Mouse (Mus musculus): ENCODE measurements around the gene Gpc5.

DNA sequence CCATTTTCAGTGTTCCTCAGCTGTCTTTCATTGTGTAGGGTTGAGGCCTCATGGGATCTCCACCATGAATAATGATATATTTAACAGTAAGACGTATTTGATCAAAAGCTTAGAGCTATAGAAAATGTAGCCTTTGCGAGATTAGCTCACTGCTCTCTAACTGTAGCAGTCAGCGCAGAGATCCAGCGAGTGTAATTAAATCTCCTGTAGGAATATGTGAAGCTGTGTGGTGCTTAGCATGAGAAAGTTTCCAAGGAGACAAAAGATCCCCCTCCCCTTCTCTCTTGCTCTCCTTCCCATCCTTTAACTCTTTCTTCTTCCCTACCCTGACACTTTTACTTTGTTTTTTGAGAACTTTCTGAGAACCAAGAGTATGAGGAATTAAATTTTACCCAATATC, 64.6 kb downstream of the Gpc5 start:
- TF ChIP-seq CTCF (IDR thresholded peaks at IDR 0.05; ENCODE audit: borderline replicate concordance, insufficient read depth, low read depth, low read length) (no peak), POLR2A (IDR thresholded peaks at IDR 0.05; ENCODE audit: borderline replicate concordance, insufficient read depth, low read length) (no peak)
